Mouse (Mus musculus) natural killer cell, adult 2 months (primary cell): ENCODE results near the gene Zdhhc1.

Experiments
- DNase-seq, 2 experiments: peaks; one replicate each; pipeline ENCODE4 v3.0.0; 2022; ENCODE audit warnings: low spot score in 2 of 2

Gene Zdhhc1

GRCm38 (mm10) chr8:105496439-105497180 is at the start of gene Zdhhc1:
Zdhhc1 (minus strand) TSS chr8:105496902.
- peak; percentile 63 to 76 for DNase-seq

- DNase-seq = no peak
Measured at GRCm38 (mm10) chr8:105545249-105545648, 48.5 kb upstream of the Zdhhc1 start.

GRCm38 (mm10) chr8:105544544-105545205 is 48.0 kb upstream of the Zdhhc1 start:
- no peak for DNase-seq

GRCm38 (mm10) chr8:105543703-105544102 is 47.0 kb upstream of the Zdhhc1 start:
- no peak for DNase-seq

GRCm38 (mm10) chr8:105542808-105543207 is 46.1 kb upstream of the Zdhhc1 start:
- no peak for DNase-seq

GRCm38 (mm10) chr8:105542032-105542656 is 45.4 kb upstream of the Zdhhc1 start:
- no peak for DNase-seq

- DNase-seq = peak in 1 of 2 experiments; percentile 16
Measured at GRCm38 (mm10) chr8:105538940-105539339, 42.2 kb upstream of the Zdhhc1 start.

GRCm38 (mm10) chr8:105537011-105537677 is 40.4 kb upstream of the Zdhhc1 start:
- peak; percentile 23 to 55 for DNase-seq

- DNase-seq = no peak
Measured at GRCm38 (mm10) chr8:105536546-105536945, 39.8 kb upstream of the Zdhhc1 start.

- peak; percentile 30 to 67 for DNase-seq
Measured at GRCm38 (mm10) chr8:105533892-105534329, 37.2 kb upstream of the Zdhhc1 start.

GRCm38 (mm10) chr8:105533439-105533838 is 36.7 kb upstream of the Zdhhc1 start:
- DNase-seq = no peak

- peak; percentile 25 to 40 for DNase-seq
Measured at GRCm38 (mm10) chr8:105531774-105532173, 35.1 kb upstream of the Zdhhc1 start.

GRCm38 (mm10) chr8:105529271-105529670 is 32.6 kb upstream of the Zdhhc1 start:
- no peak for DNase-seq

GRCm38 (mm10) chr8:105528206-105528605 is 31.5 kb upstream of the Zdhhc1 start:
- no peak for DNase-seq

- DNase-seq = no peak
Measured at GRCm38 (mm10) chr8:105527110-105527509, 30.4 kb upstream of the Zdhhc1 start.

- no peak for DNase-seq
Measured at GRCm38 (mm10) chr8:105522890-105523289, 26.2 kb upstream of the Zdhhc1 start.

GRCm38 (mm10) chr8:105521995-105522769 is 25.5 kb upstream of the Zdhhc1 start:
- no peak for DNase-seq

GRCm38 (mm10) chr8:105521061-105521460 is 24.4 kb upstream of the Zdhhc1 start:
- DNase-seq = no peak

GRCm38 (mm10) chr8:105520521-105520920 is 23.8 kb upstream of the Zdhhc1 start:
- DNase-seq = no peak

GRCm38 (mm10) chr8:105519591-105519990 is 22.9 kb upstream of the Zdhhc1 start:
- no peak for DNase-seq
